Mouse (Mus musculus) limb, embryonic 14.5 days (tissue): ENCODE data around the gene Noc4l. TPM values are rescaled to one million over a fixed set of nuclear protein-coding genes. Genes with fewer than 3 reads are reported as not detected.
A peak's percentile ranks its signal among the peaks of the same experiment; 100 is the strongest.

Experiments used
- ATAC-seq: fragments of 200-750 bp; cut with Nextera tagmentation; 2 replicates; pipeline ENCODE4 v1.8.0; 2017; ENCODE audit warnings: low read depth, moderate number of reproducible peaks, moderate TSS enrichment; ENCODE audit not compliant: low FRiP score
- DNase-seq: peaks from one replicate; pipeline ENCODE4 v3.0.0-alpha.2; 2015; ENCODE audit warnings: low spot score
- H3K27ac ChIP-seq: fragments of 300-500 bp; sonication (generic); replicated peaks from 2 replicates; pipeline ENCODE4 v1.5.1; 2014; ENCODE audit warnings: low read depth, mild to moderate bottlenecking, low read length, moderate library complexity, mixed read lengths
- H3K27me3 ChIP-seq: fragments of 300-500 bp; sonication (generic); 2 replicates; pipeline ENCODE4 v1.6.1; 2014; ENCODE audit warnings: low read length, mixed read lengths; ENCODE audit not compliant: control insufficient read depth, insufficient read depth
- H3K36me3 ChIP-seq: fragments of 300-500 bp; sonication (generic); 2 replicates; pipeline ENCODE4 v1.6.1; 2014; ENCODE audit warnings: mild to moderate bottlenecking, low read length, moderate library complexity, mixed read lengths; ENCODE audit not compliant: control insufficient read depth, insufficient read depth
- H3K4me1 ChIP-seq: fragments of 300-500 bp; sonication (generic); 2 replicates; pipeline ENCODE4 v1.6.1; 2014; ENCODE audit warnings: antibody characterized with exemption, low read length, mixed read lengths; ENCODE audit not compliant: control insufficient read depth, insufficient read depth
- H3K4me2 ChIP-seq: fragments of 300-500 bp; sonication (generic); replicated peaks from 2 replicates; pipeline ENCODE4 v1.6.1; 2014; ENCODE audit warnings: low read depth, mild to moderate bottlenecking, low read length, moderate library complexity; ENCODE audit not compliant: severe bottlenecking
- H3K4me3 ChIP-seq: fragments of 300-500 bp; sonication (generic); replicated peaks from 2 replicates; pipeline ENCODE4 v1.5.1; 2014; ENCODE audit warnings: low read length
- H3K9ac ChIP-seq: fragments of 300-500 bp; sonication (generic); 2 replicates; pipeline ENCODE4 v1.6.1; 2014; ENCODE audit warnings: mild to moderate bottlenecking, low read depth, low read length, moderate library complexity; ENCODE audit not compliant: severe bottlenecking
- H3K9me3 ChIP-seq: fragments of 300-500 bp; sonication (generic); 2 replicates; pipeline ENCODE4 v1.6.1; 2016; ENCODE audit warnings: low read length; ENCODE audit not compliant: control insufficient read depth
- POLR2A ChIP-seq: fragments of 200-500 bp; IDR thresholded peaks from 2 replicates; pipeline ENCODE4 v1.8.0; 2012; ENCODE audit warnings: inconsistent platforms, mild to moderate bottlenecking, moderate library complexity, borderline replicate concordance; ENCODE audit not compliant: insufficient read depth, insufficient read length; ENCODE audit errors: extremely low read depth
- WGBS: fragments of 180-500 bp; shearing (Covaris S2); extraction: QIAGEN DNeasy Blood & Tissue Kit; methylation state at CpG from one replicate; pipeline ENCODE4 v1.1.7; 2014; 5-methylcytosine and 5-hydroxymethylcytosine counted together
- polyA plus RNA-seq, 2 experiments: library from polyadenylated mRNA; depleted of rRNA in 1 of 2; stranded (reverse) in 1 of 2; unstranded in 1 of 2; fragments of >200 nt; fragmentation: Nextera tagmentation in 1 of 2; extraction: Ambion mirVana in 1 of 2; gene quantifications; 2 replicates each; pipeline versions ENCODE4 v1.2.1 to v1.2.3; 2012 to 2014

Noc4l gene
- polyA plus RNA-seq (2012; rRNA removed) = 70.8 and 85.6 TPM in 2 replicates
- 40.1 and 43.0 TPM in 2 replicates for polyA plus RNA-seq (2014; fragmentation: Nextera tagmentation; extraction: Ambion mirVana)

GRCm38 (mm10) chr5:110652719-110653648 is at the start of gene Noc4l, which contains the start of gene Ddx51:
Gene Noc4l, minus strand, starts transcription at chr5:110653417.
Gene Ddx51, plus strand, starts transcription at chr5:110653451.
- WGBS = 4% methylated on average over 62 of the region's 91 CpGs
- ATAC-seq (peak; percentile 92), DNase-seq (peak; percentile 95)
- Histone ChIP-seq H3K4me1 (peaks cover 9% of the 10 kb centered on the region), H3K27ac (no peak within 1 kb of the TSS), H3K4me2 (peak within 1 kb of the TSS; percentile 79), H3K4me3 (peak within 1 kb of the TSS; percentile 99), H3K27me3 (no peaks in the 10 kb centered on the region), H3K9ac (peak within 1 kb of the TSS; percentile 83), H3K9me3 (no peaks in the 10 kb centered on the region), H3K36me3 (peaks cover 70% of the 10 kb centered on the region)
- peak; percentile 60; the same call in 1 of the 2 replicates for TF ChIP-seq POLR2A

GRCm38 (mm10) chr5:110698617-110699016 is 45.4 kb upstream of the Noc4l start:
- no peak for ATAC-seq
- Histone ChIP-seq H3K9ac (no peak overlapping the region), H3K27me3 (no peaks in the 10 kb centered on the region), H3K9me3 (no peaks in the 10 kb centered on the region), H3K4me1 (no peaks in the 10 kb centered on the region), H3K4me3 (no peak overlapping the region), H3K4me2 (no peak overlapping the region), H3K27ac (no peak overlapping the region), H3K36me3 (peaks cover 94% of the 10 kb centered on the region)
- DNase-seq = no peak
- WGBS = 89% methylated on average over 4 of the region's 4 CpGs
- TF ChIP-seq POLR2A = no peak

GRCm38 (mm10) chr5:110682041-110682440 is 28.8 kb upstream of the Noc4l start:
- WGBS = 96% methylated on average over 8 of the region's 8 CpGs
- Histone ChIP-seq H3K9ac (no peak overlapping the region), H3K4me3 (no peak overlapping the region), H3K27me3 (no peaks in the 10 kb centered on the region), H3K4me1 (no peaks in the 10 kb centered on the region), H3K4me2 (no peak overlapping the region), H3K27ac (no peak overlapping the region), H3K9me3 (no peaks in the 10 kb centered on the region), H3K36me3 (peaks cover 96% of the 10 kb centered on the region)
- no peak for TF ChIP-seq POLR2A
- DNase-seq (no peak), ATAC-seq (no peak)

GRCm38 (mm10) chr5:110665486-110666121 is 12.4 kb upstream of the Noc4l start:
- ATAC-seq (no peak), DNase-seq (no peak)
- Histone ChIP-seq H3K27me3 (no peaks in the 10 kb centered on the region), H3K9ac (no peak overlapping the region), H3K4me3 (no peak overlapping the region), H3K27ac (no peak overlapping the region), H3K4me1 (no peaks in the 10 kb centered on the region), H3K9me3 (no peaks in the 10 kb centered on the region), H3K36me3 (peaks cover 86% of the 10 kb centered on the region), H3K4me2 (no peak overlapping the region)
- WGBS = 77% methylated on average over 6 of the region's 6 CpGs
- TF ChIP-seq POLR2A = no peak

- ATAC-seq (no peak), DNase-seq (no peak)
- H3K27ac ChIP-seq = no peak overlapping the region
- H3K9me3 ChIP-seq = no peaks in the 10 kb centered on the region
- 91% methylated on average over 2 of the region's 2 CpGs for WGBS
- H3K27me3 ChIP-seq = no peaks in the 10 kb centered on the region
- H3K4me3 ChIP-seq = no peak overlapping the region
- peaks cover 86% of the 10 kb centered on the region for H3K36me3 ChIP-seq
- H3K4me2 ChIP-seq = no peak overlapping the region
- no peaks in the 10 kb centered on the region for H3K4me1 ChIP-seq
- H3K9ac ChIP-seq = no peak overlapping the region
- TF ChIP-seq POLR2A = no peak
Observed at GRCm38 (mm10) chr5:110664750-110665269, 11.6 kb upstream of the Noc4l start.
